Mouse (Mus musculus) olfactory bulb, adult 2 months (tissue): ENCODE data around the gene 1700001K19Rik. TPM values are rescaled to one million over a fixed set of nuclear protein-coding genes. Genes with fewer than 3 reads are reported as not detected.

Experiments
- H3K27ac ChIP-seq: fragments of 200-500 bp; 2 replicates; pipeline ENCODE4 v1.5.1; 2012; ENCODE audit warnings: low read depth, low read length; ENCODE audit not compliant: insufficient read depth
- H3K4me1 ChIP-seq: fragments of 200-500 bp; 2 replicates; pipeline ENCODE4 v1.6.1; 2012; ENCODE audit warnings: low read length; ENCODE audit not compliant: control insufficient read depth, insufficient read depth
- H3K4me3 ChIP-seq: fragments of 200-500 bp; 2 replicates; pipeline ENCODE4 v1.5.1; 2012; ENCODE audit warnings: mild to moderate bottlenecking, low read depth, low read length, moderate library complexity; ENCODE audit not compliant: insufficient read depth
- CTCF ChIP-seq: fragments of 200-500 bp; IDR thresholded peaks from 2 replicates; pipeline ENCODE4 v1.5.1; 2012; ENCODE audit warnings: low read depth, mild to moderate bottlenecking, low read length, moderate library complexity; ENCODE audit not compliant: insufficient read depth
- POLR2A ChIP-seq: fragments of 200-500 bp; IDR thresholded peaks from 2 replicates; pipeline ENCODE4 v1.6.1; 2012; ENCODE audit warnings: mild to moderate bottlenecking, low read depth, low read length, moderate library complexity; ENCODE audit not compliant: insufficient read depth
- WGBS: fragments of 180-500 bp; shearing (Covaris S2); methylation state at CpG from one replicate; pipeline ENCODE4 v1.1.7; 2018; 5-methylcytosine and 5-hydroxymethylcytosine counted together
- polyA plus RNA-seq: library from polyadenylated mRNA; stranded (reverse); fragments of >200 nt; gene quantifications from 2 replicates; pipeline ENCODE4 v1.2.4, GENCODE M21; 2012; ENCODE audit warnings: low replicate concordance; ENCODE audit not compliant: missing spikeins, insufficient read depth, insufficient read length

The 1700001K19Rik gene
- polyA plus RNA-seq, 1 experiment = not detected

DNA sequence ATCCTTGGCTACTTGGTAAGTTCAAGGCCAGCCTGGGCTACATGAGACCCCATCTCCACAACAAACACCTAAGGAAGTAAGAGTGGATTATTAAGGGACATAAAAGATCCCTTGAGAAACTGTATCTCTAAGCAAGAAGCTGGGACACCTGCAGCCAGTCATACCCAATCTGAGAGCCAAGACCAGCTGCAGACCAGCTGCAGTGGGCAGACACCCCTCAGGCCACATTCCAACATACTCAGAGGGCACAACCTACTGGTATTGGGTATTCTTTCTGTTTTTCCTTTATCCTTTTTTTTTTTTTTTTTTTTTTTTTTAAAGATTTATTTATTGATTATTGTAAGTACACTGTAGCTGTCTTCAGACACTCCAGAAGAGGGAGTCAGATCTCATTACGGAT is 1.2 kb upstream of the 1700001K19Rik start:
- no peak for TF ChIP-seq POLR2A
- no peak for TF ChIP-seq CTCF
- WGBS = no CpG with 5 or more reads among the region's 1 CpGs
- Histone ChIP-seq H3K4me1 (peaks cover 11% of the 10 kb centered on the region), H3K4me3 (no peak overlapping the region), H3K27ac (no peak overlapping the region)

DNA sequence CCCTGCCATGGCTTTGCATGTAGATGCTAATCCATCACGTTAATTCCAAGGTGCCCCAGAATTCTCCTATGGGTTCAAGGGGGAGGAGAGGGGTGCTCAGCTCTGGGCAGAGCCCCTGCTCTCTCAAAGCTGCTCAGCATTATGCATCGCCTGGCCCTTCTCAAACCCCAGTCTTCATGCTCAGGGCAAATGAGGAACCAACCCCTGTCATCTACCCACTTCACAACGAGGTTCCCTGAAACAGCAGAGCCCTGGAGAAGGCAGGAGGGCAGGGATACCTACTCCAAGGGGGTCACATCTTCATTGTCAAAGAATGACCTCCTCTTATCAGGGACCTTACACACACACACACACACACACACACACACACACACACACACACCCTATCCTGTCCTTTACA is 541 bp downstream of the 1700001K19Rik start:
- Histone ChIP-seq H3K4me3 (no peak overlapping the region), H3K27ac (no peak overlapping the region), H3K4me1 (peaks cover 4% of the 10 kb centered on the region)
- TF ChIP-seq POLR2A (no peak), CTCF (no peak)
- 54% methylated on average over 3 of the region's 3 CpGs for WGBS

DNA sequence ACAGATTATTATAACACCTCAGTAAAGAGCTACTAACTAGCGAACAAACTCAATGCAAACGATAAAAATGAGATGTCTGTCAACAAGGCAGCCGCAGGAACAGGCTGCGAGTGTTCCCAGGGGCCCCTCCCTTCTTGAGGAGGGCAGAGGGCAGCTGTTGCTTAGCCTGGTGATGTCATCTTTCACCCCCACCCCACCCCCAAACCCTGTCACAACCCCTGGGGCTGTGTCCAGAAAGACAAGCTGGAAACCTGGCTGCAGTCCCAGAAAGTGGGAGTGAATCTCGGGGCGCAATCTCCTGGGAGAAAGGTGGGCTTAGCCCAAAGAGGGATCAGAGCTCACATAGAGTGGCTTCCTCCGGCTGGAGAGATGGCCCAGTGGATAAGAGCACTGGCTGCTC is 1.2 kb downstream of the 1700001K19Rik start:
- 45% methylated on average over 7 of the region's 7 CpGs for WGBS
- H3K4me3 ChIP-seq = no peak overlapping the region
- no peak overlapping the region for H3K27ac ChIP-seq
- peaks cover 4% of the 10 kb centered on the region for H3K4me1 ChIP-seq
- TF ChIP-seq CTCF = no peak
- no peak for TF ChIP-seq POLR2A

DNA sequence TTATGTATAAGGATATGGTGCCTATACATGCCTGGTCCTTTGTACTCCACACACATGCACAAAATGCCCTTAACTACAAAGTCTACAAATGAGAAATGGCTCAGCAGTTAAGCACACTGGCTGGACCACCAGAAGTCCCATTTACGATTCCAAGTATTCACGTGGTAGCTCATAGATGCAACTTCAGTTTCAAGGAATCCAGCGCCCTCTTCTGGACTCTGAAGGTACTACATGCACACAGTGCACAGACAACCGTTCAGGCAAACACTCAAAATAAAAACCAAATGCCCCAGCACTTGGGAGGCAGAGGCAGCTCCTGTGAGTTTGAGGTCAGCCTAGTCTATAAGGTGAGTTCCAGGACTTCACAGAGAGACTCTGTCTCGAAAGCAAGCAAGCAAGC is 8.2 kb downstream of the 1700001K19Rik start:
- no peak overlapping the region for H3K27ac ChIP-seq
- H3K4me3 ChIP-seq = no peak overlapping the region
- 54% methylated on average over 5 of the region's 5 CpGs for WGBS
- no peaks in the 10 kb centered on the region for H3K4me1 ChIP-seq
- 0 out of 2 replicates have a peak, but pooled peaks have one; percentile 10 for TF ChIP-seq CTCF
- no peak for TF ChIP-seq POLR2A

DNA sequence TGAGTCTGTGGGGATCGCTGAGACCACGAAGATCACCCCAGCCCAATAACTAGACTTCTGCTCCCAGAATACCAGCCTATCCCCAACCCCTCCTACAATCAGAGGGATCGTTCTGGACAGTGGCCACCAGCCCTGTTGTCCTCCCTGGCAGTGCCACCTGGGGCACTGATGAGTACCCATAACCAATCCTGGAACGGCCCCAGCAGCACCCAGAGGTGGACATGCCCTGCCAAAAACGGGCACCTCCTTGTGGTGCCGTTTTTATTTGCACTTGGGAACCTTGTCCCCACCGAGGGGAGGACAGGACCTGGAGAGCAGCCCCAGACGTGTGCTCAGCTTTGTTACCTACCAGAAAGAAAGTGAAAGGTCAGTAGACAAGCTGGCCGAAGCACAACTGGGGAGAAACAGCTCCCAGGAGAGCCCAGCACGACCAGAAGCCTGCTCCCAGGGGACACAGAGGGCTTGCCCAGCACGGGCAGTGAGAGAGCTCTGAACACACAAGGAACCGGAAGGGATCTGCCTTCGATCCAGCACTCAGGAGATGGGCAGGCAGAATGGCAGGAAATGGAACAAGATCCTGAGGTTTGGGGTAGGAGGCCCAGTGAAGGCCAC is 14.8 kb downstream of the 1700001K19Rik start:
- Histone ChIP-seq H3K4me3 (no peak overlapping the region), H3K4me1 (no peaks in the 10 kb centered on the region), H3K27ac (no peak overlapping the region)
- TF ChIP-seq CTCF (no peak), POLR2A (no peak)
- WGBS = 82% methylated on average over 13 of the region's 13 CpGs

DNA sequence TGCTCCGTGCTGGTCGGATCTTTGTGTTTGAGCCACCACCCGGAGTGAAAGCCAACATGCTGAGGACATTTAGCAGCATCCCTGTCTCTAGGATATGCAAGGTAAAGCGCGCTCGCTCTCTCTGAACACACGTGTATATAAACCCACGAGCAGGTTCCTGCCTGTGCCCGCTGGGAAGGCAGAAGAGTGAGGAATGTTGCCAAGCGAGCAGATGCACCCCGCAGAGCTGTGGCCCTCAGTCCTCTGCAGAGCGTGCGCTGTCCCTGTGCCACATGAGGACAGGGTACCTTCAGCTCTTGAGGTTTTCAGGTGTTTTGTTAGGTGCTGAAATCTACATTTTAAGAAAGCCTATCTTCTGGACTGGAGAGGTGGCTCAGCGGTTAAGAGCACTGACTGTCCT is 20.7 kb downstream of the 1700001K19Rik start:
- no peaks in the 10 kb centered on the region for H3K4me1 ChIP-seq
- H3K27ac ChIP-seq = no peak overlapping the region
- no peak overlapping the region for H3K4me3 ChIP-seq
- 93% methylated on average over 14 of the region's 14 CpGs for WGBS
- TF ChIP-seq POLR2A (no peak), CTCF (no peak)

DNA sequence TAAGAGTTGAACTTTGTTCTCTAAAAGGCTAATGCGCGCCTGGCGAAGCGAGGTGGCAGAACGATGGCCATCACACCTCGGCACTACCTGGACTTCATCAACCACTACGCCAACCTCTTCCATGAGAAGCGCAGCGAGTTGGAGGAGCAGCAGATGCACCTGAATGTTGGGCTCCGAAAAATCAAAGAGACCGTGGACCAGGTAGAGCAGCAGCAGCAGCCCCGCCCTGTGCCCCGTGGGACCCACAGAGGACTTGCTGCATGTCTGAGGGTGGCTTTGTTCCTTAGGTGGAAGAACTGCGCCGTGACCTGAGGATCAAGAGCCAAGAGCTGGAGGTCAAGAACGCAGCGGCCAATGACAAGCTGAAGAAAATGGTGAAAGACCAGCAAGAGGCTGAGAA is 31.0 kb downstream of the 1700001K19Rik start:
- H3K27ac ChIP-seq = no peak overlapping the region
- 95% methylated on average over 17 of the region's 17 CpGs for WGBS
- H3K4me3 ChIP-seq = no peak overlapping the region
- TF ChIP-seq CTCF (no peak), POLR2A (no peak)
- peaks cover 6% of the 10 kb centered on the region for H3K4me1 ChIP-seq

DNA sequence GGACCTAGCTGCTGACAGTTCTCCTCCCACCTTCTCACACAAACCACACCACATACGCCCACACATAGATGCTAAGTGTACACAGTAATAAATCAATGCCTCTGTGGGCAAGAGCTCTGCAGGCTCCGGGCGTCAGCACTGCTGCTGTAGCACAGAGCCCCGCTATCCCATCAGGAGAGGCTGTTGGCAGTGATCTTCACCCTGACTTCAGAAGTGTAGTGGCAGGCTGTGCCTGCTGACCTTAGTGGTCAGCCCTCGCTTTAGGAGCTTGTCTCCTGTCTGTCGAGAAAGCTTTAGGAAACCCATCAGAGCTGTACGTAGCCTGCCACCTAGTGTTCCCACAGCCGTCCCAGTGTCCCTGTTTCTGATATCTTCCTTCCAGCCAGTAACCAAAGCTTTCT is 32.2 kb downstream of the 1700001K19Rik start:
- Histone ChIP-seq H3K4me3 (no peak overlapping the region), H3K27ac (peak overlapping the region; percentile 49), H3K4me1 (peaks cover 6% of the 10 kb centered on the region)
- 53% methylated on average over 8 of the region's 8 CpGs for WGBS
- TF ChIP-seq CTCF (no peak), POLR2A (no peak)

DNA sequence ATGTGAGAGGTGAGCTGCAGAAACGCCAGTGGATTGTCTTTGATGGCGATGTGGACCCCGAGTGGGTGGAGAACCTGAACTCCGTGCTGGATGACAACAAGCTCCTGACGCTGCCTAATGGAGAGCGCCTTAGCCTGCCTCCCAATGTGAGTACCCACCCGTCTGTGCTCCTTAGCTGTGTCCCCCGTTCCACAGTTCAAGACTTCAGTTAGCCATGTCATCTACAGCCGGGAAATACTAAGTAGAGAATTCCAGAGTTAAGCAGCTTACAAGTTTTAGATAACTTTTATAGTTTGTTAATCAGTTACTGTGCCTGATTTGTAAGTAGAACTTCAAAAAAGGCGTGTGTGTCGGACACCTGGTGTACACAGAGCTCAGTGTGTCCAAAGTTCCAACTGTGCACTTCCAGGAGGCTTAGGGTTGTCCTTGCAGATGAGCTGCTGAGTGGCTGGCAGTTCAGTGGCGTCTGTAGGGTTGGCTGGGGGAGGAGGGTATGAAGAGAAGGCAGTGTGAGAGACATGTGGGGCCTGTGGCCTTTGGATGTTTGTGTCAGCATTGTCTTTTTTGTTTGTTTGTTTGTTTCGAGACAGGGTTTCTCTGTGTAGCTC is 44.8 kb downstream of the 1700001K19Rik start:
- H3K4me1 ChIP-seq = no peaks in the 10 kb centered on the region
- no peak overlapping the region for H3K27ac ChIP-seq
- 89% methylated on average over 13 of the region's 13 CpGs for WGBS
- H3K4me3 ChIP-seq = no peak overlapping the region
- TF ChIP-seq POLR2A = no peak
- TF ChIP-seq CTCF = no peak

DNA sequence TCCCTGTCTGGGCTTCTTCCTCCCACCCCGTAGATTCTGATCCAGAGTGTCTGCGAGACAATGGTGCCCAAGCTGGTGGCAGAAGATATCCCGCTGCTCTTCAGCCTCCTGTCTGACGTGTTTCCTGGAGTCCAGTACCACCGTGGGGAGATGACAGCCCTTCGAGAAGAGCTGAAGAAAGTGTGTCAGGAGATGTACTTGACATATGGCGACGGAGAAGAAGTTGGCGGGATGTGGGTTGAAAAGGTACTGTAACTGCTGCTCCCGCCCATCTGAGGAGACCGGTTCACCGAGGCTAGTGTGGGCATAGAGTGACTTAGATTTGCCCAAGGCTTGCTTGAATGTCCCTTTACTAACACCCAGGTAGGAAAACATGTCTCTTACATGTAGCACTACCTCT is 46.1 kb downstream of the 1700001K19Rik start:
- no peak overlapping the region for H3K4me3 ChIP-seq
- no peaks in the 10 kb centered on the region for H3K4me1 ChIP-seq
- TF ChIP-seq CTCF (no peak), POLR2A (no peak)
- H3K27ac ChIP-seq = no peak overlapping the region
- 93% methylated on average over 12 of the region's 12 CpGs for WGBS
